Comparison of ENCODE assay signal across 11 mouse cellular contexts in genomic region chr13:112024667-112025585, GRCm38 (mm10).
DNase-seq lines count a peak whose midpoint lies in the region; ATAC-seq and TF ChIP-seq lines count a peak whose summit lies in the region.
"Had no signal": no experiment of that assay in that cellular context is flagged by ENCODE, and none has a peak within 500 bp of the region (broad histone marks: within the 10 kb centered on the region; RNA-seq: fewer than 3 reads in every experiment).

No protein-coding gene starts in this region.

- no peaks in the 10 kb centered on the region for H3K36me3 ChIP-seq in heart, embryonic 12.5 days
- H3K36me3 ChIP-seq in liver, embryonic 15.5 days (replicated peaks) = no peaks in the 10 kb centered on the region
- H3K36me3 ChIP-seq in stomach, postnatal 0 days (ENCODE audit: control insufficient read depth, insufficient read depth, low read length) = no peaks in the 10 kb centered on the region
- H3K36me3 ChIP-seq: forebrain, embryonic 12.5 days had no signal

- H3K27me3 ChIP-seq in heart, embryonic 12.5 days (replicated peaks) = no peaks in the 10 kb centered on the region
- peaks cover 21% of the 10 kb centered on the region for H3K27me3 ChIP-seq in liver, embryonic 15.5 days
- H3K27me3 ChIP-seq in stomach, postnatal 0 days (ENCODE audit: control insufficient read depth, insufficient read depth, low read length) = no peaks in the 10 kb centered on the region
- H3K27me3 ChIP-seq: forebrain, embryonic 12.5 days had no signal

- no peaks in the 10 kb centered on the region for H3K9me3 ChIP-seq in heart, embryonic 12.5 days (replicated peaks)
- no peaks in the 10 kb centered on the region for H3K9me3 ChIP-seq in liver, embryonic 15.5 days (replicated peaks)
- no peaks in the 10 kb centered on the region for H3K9me3 ChIP-seq in stomach, postnatal 0 days (ENCODE audit: control insufficient read depth, low read length)
- H3K9me3 ChIP-seq: forebrain, embryonic 12.5 days had no signal

- TF ChIP-seq CTCF in stomach, postnatal 0 days (IDR thresholded peaks at IDR 0.05; ENCODE audit: low read depth) = no peak

- no peak overlapping the region for H3K4me2 ChIP-seq in heart, embryonic 12.5 days
- H3K4me2 ChIP-seq in liver, embryonic 15.5 days = peak overlapping the region; percentile 31
- H3K4me2 ChIP-seq in stomach, postnatal 0 days (replicated peaks; ENCODE audit: low read depth) = no peak overlapping the region
- H3K4me2 ChIP-seq: forebrain, embryonic 12.5 days had no signal

- no peak for TF ChIP-seq EP300 in stomach, postnatal 0 days (optimal IDR thresholded peaks at IDR 0.05)

- DNase-seq in heart, adult 18-20 months = peak; percentile 51 to 53
- DNase-seq in testis, postnatal 10 days (ENCODE audit: low spot score) = peak; percentile 35
- DNase-seq in testis, postnatal 14 days (ENCODE audit: low spot score) = no peak
- DNase-seq in stomach, postnatal 0 days (ENCODE audit: low spot score) = no peak
- no peak for DNase-seq in spleen, postnatal 10 days (ENCODE audit: low spot score in 2 of 2)
- DNase-seq in frontal cortex, postnatal 14 days (ENCODE audit: low spot score in 2 of 2) = no peak
- DNase-seq: embryo, embryonic 11 days; right cerebral cortex, postnatal 4 days had no signal

- ATAC-seq in heart, embryonic 12.5 days (ENCODE audit: insufficient number of reproducible peaks, low FRiP score) = no peak
- ATAC-seq in liver, embryonic 15.5 days (ENCODE audit: insufficient read depth) = peak; percentile 96
- no peak for ATAC-seq in stomach, postnatal 0 days (ENCODE audit: low FRiP score, low TSS enrichment)

- H3K4me3 ChIP-seq in heart, embryonic 12.5 days = no peak overlapping the region
- no peak overlapping the region for H3K4me3 ChIP-seq in liver, embryonic 15.5 days (replicated peaks)
- no peak overlapping the region for H3K4me3 ChIP-seq in stomach, postnatal 0 days (ENCODE audit: low read depth, low read length)
- H3K4me3 ChIP-seq: forebrain, embryonic 12.5 days had no signal

- peaks cover 7% of the 10 kb centered on the region; the same call in 1 of the 2 replicates for H3K4me1 ChIP-seq in heart, embryonic 12.5 days (replicated peaks)
- peaks cover 36% of the 10 kb centered on the region for H3K4me1 ChIP-seq in liver, embryonic 15.5 days (replicated peaks)
- no peaks in the 10 kb centered on the region for H3K4me1 ChIP-seq in stomach, postnatal 0 days (replicated peaks; ENCODE audit: control insufficient read depth, insufficient read depth)

- 84% methylated on average over 15 of the region's 15 CpGs for WGBS in heart, embryonic 12.5 days
- 56% methylated on average over 15 of the region's 15 CpGs for WGBS in liver, embryonic 15.5 days (ENCODE audit: insufficient replicate concordance)
- WGBS in stomach, postnatal 0 days = 68% methylated on average over 15 of the region's 15 CpGs

- no peak overlapping the region for H3K27ac ChIP-seq in heart, embryonic 12.5 days (ENCODE audit: poor library complexity, severe bottlenecking)
- H3K27ac ChIP-seq in liver, embryonic 15.5 days (replicated peaks) = peak overlapping the region; percentile 69
- H3K27ac ChIP-seq in stomach, postnatal 0 days (replicated peaks) = 0 out of 2 replicates have a peak overlapping the region, but pooled peaks have one; percentile 40
- H3K27ac ChIP-seq: forebrain, embryonic 12.5 days had no signal

- H3K9ac ChIP-seq in heart, embryonic 12.5 days = no peak overlapping the region
- peak overlapping the region; percentile 4; the same call in 1 of the 2 replicates for H3K9ac ChIP-seq in liver, embryonic 15.5 days
- no peak overlapping the region for H3K9ac ChIP-seq in stomach, postnatal 0 days (ENCODE audit: low read length)
- H3K9ac ChIP-seq: forebrain, embryonic 12.5 days had no signal

Comparison
In these comparisons a context has a peak if more than half of its experiments do, and no peak if none do; other contexts are left out.
1. DNase-seq: peak in heart, adult 18-20 months (2 of 2) and testis, postnatal 10 days (single experiment); none in testis, postnatal 14 days (single experiment), stomach, postnatal 0 days (single experiment), spleen, postnatal 10 days (0 of 2) and frontal cortex, postnatal 14 days (0 of 2).